Mouse (Mus musculus) spleen, adult 2 months (tissue): Measurements from ENCODE around the gene 1700123O20Rik.

Source experiments
- CTCF ChIP-seq: fragments of 200-500 bp; IDR thresholded peaks from 2 replicates; pipeline ENCODE4 v1.5.1; 2011; ENCODE audit warnings: mild to moderate bottlenecking, inconsistent platforms; ENCODE audit not compliant: insufficient read depth, insufficient read length, insufficient replicate concordance; ENCODE audit errors: extremely low read depth
- POLR2A ChIP-seq: fragments of 200-500 bp; IDR thresholded peaks from 2 replicates; pipeline ENCODE4 v1.6.1; 2011; ENCODE audit warnings: low read depth, low read length, inconsistent platforms

DNA sequence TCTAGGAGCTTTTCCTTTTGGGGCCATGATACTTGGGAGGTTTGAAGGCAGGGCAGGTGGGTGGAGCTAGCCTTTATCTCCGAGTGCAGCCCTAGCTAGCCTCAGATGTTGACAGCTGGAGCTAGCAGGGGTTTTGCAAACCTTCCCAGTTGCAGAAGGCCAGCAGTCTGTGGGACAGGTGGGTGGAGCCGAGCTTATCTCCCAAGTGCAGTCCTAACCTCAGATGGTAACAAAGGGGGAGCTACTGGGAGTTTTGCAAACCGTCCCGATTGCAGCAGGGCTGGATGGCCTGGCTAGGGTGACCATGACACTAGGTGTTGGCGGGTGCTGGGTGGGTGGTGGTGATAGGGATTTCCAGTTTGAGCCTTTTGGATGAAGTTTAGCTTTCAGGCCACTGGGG lies 19.8 kb downstream of the 1700123O20Rik start:
- TF ChIP-seq CTCF (no peak), POLR2A (no peak)
